Mouse (Mus musculus) regulatory T cell (primary cell): ENCODE results near the gene Rbm5.

ENCODE experiments used
- in situ Hi-C: fragments of 300-600 bp; cut with MboI, MseI; formaldehyde crosslinking; loops from one replicate; pipeline ENCODE4 v1.15.1; 2025; ENCODE audit warnings: high pct_unique_total_duplicates

The Rbm5 gene

DNA sequence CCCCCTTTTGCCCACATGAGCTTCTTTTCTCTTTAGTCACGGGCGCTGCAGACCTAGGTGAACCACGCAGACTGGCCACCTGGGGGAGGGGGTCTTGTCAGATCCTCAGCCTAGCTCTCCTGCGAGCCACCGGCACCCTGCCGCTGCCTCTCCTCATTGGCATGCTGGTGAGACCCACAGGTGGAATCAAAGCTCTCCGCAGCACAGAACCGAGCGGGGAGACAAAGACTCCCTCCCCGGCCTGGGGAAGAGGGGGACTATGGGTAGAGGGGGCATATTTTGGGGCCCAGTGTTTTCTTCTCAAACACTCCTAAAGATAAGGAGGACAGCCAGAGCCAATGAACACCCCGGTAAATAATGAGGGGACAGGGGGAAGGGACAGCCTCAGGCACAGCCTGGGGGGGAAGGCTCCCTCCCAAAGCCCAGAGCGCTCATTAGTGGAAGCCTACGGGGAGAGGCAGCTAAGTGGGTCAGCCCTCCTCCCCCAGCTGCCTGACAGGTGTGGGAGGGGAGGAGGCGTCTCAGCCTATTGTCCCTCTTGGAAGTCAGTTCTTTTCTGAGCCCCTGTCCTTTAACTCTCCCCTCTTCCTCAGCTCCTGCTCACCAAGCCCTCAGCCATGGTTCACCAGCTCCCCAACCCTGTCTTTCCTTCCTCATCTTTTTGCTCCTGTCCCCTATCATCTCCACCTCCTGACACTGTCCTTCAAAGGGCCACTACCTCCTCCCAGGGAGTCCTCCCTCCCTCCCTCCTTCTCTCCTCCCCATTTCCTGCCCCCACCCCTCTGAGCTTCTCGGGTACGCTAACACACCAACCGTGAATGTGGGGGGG, 35.2 kb downstream of the Rbm5 start:
- in situ Hi-C loops = loop anchor here (5.0 kb wide), 1 partner anchor 48 kb away; no protein-coding TSS in a partner anchor

GRCm38 (mm10) chr9:107734567-107734971, 36.2 kb downstream of the Rbm5 start:
- in situ Hi-C loops = no loop called here

DNA sequence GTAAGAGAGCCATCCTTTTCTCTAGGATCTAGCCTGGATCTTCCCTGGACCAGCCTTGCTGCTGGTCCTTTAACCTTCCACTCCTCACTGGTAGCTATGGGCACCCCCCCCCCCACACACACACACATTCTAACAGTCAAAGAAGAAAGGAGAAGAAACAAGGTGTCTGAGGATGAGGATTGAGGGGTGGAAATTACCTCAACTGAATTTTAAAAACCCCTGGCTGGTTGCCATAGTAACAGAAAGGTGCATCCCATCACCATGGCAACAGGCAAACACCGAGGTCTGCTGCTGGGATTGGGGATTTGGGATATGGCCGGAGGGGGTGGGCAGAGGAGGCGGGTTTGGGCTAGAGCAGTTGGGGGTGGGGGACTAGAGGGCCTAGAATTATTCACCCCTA, 41.1 kb downstream of the Rbm5 start:
- in situ Hi-C loops = no loop called here

GRCm38 (mm10) chr9:107728919-107729670, 41.7 kb downstream of the Rbm5 start:
- in situ Hi-C loops = no loop called here

DNA sequence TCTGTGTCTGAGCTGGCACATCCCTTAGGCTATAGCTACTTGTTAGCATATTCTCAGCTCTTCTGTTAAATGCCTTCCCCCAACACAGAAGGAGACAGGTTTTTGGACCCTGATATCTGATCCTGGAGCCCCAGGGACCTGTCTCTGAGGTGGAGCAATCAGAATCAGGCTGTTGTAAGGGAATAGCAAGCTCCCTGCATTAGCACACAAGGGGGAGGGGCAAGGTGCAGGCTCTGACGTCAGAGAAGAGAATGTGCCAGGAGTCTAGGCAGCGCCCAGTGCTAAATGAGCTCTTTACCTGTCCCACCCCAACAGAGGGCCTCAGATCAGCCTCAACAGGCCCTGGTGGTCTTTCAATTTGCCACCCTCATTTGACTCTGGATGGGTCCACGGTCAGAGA, 43.8 kb downstream of the Rbm5 start:
- in situ Hi-C loops = no loop called here

DNA sequence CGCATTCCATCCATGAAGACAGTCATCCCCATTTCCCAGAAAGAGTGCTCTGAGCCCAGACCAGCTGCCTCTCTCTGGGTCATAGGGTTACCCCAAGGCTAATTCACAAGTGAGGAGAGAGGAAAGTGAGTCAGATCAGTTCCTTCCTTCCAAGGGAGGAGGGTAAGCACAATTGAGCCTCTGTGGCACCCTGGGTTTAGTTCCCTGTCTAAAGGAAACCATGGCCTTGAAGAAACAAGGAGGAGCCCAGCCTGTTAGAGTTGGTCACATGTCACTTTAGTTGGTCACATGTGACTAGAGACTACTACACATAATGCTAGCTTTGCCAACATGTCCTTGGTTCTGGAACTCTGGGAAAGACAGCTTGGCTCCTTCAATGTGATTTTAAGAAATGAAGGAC, 46.0 kb downstream of the Rbm5 start:
- in situ Hi-C loops = no loop called here

GRCm38 (mm10) chr9:107723794-107724531, 46.8 kb downstream of the Rbm5 start:
- in situ Hi-C loops = no loop called here

DNA sequence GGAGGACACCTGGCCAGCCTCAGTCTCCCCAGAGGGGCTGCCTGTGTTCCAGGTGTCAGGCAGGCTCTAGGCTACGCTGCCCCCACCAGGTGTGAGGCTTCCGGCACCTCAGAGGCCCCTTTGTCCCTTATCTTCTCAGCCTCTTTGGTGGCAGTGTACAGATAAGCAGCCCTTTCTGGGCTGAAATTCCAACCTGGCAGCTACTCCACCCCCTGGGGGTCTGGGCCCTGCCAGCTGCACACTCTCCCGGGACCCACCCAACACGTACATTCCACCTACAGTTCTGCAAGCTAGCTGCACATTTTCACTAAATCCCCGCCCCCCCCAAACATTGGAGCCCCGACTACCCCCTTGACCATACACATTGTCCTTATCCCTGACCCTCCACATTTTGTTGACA, 47.5 kb downstream of the Rbm5 start:
- in situ Hi-C loops = no loop called here

GRCm38 (mm10) chr9:107718781-107719540, 51.8 kb downstream of the Rbm5 start:
- in situ Hi-C loops = no loop called here

- in situ Hi-C loops = no loop called here
These were observed 53.8 kb downstream of the Rbm5 start for GRCm38 (mm10) chr9:107716951-107717350.

- in situ Hi-C loops = no loop called here
These were observed 55.2 kb downstream of the Rbm5 start for GRCm38 (mm10) chr9:107715632-107716031.

GRCm38 (mm10) chr9:107714221-107714952, 56.4 kb downstream of the Rbm5 start:
- in situ Hi-C loops = no loop called here

DNA sequence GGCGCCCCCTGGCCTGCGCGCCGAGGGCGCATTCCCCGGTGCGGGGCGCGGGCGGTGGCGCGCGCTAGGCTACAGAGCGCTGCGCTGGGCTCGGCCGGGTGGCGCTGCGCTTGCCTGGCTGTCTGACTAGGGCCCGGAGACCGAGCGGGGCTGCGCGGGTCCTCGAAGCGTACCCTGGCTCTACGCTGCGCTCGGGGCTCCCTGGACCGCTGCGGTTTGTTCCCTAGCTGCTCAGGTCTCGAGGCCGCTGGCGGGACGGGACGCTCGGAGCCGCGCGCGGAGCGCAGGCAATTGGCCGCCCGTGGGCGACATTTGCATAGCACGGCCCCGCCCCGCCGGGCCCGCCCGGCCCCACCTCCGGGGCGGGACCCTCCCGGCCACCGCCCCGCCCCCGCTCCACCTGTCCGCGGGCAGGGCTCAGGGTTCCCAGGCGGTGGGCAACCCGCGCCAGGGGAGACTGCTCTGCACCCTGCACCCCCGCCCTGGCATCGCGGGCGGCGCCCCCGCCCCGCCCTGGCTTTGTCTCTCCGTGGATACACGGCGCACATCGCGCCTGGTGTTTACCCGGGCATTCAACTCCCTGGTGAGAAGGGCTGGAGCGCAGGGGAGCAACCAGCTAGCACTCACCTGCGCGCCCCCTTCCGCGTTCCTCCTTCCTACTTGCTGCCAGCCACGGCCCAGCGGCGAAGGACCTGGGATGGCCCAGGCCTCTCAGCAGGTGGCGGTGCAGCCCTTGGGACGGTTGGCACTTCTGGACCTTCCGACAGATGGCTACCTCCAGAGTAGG, 60.9 kb downstream of the Rbm5 start, which contains the start of gene Sema3f:
Gene Sema3f, minus strand, starts transcription at position 779 of the 787 bp plus-strand sequence.
- in situ Hi-C loops = no loop called here

DNA sequence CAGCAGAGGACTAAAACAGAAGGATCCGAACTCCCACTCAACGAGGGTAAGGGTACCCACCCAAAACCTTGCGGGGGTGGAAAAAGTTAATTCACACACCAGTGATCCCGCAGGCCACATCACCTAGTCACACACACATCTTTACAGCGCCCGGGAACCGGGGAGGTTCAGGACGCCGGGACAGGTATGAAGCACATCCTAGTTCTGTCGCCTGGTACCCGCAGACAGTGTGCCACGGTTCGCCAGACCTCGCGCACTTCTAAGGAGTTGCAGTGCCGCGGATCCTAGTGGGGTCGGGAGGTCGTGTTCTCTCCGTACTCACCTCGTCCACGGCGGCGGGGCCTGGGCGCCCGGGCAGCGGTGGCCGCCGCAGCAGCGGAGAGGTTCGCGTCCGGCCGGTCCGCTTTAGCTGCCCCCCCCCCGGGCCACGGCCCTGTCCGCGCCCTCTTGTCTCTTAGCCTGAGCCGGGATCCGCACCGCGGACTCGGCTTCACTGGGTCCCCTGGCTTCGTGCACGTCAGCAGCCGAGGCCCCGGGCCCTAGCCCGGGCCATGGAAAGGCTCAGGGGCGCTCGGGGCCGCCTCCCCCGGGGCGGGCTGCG, 61.6 kb downstream of the Rbm5 start:
- in situ Hi-C loops = no loop called here

DNA sequence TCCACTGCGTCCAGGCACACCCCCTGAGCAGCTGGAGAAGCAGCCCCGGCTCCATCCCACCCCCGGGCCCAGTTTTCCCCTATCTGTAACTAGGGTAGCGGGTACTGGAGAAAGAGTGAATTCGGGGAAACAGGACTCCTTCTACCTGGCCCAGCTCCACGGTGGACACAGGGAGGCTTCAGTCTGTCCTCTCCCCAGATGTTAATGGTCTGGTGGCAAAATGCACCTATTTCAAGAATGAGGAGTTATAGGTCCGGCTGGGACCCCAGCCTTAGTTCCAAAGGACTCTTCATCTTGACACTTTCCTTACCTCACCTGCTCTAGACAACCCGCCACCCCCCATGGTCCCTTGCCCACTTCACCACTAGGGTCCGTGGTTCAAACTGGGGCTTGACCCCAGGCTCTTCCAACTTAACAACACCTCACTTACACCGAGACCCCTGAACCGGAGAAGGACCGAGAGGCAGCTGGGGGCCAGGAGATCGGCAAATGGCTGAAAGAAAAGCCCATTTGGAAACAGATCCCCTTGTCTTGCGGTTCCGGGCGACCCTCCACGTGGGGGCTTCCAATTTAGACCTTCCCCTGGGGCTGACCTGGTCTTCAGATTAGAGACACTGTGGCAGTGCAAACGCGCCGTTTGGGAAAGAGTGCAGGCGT, 62.2 kb downstream of the Rbm5 start:
- in situ Hi-C loops = no loop called here

GRCm38 (mm10) chr9:107707701-107708438, 62.9 kb downstream of the Rbm5 start:
- in situ Hi-C loops = no loop called here

GRCm38 (mm10) chr9:107706781-107707211, 64.0 kb downstream of the Rbm5 start:
- in situ Hi-C loops = no loop called here
